In the genomic region with DNA sequence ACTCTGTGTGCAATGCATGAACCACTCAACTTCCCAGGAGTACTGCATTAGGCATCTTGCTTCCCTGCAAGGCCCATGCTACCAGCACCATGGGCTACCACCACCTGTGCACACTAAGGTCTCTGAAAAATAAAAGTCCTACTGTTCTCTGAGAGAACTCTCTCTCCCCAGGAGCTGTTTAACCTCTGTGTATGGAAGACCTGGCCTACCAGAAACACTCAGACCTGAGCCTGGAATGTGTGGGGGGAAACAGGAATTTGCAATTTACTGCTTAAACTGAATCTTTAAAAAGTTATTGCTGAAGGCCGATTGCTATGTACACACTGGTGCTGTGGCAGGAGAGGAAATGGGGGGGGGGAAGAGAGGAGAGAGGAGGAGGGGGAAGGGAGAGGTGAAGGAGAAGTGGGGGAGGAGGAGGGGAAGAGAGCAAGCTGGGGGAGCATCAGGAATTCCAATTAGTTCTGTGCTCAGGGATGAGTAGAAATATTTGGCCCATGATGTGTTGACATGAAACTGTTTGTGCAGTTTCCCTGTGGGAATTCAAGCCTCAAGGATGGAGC, we compare ENCODE assay signal across 12 mouse cellular contexts.
DNase-seq lines count a peak whose midpoint lies in the region; ATAC-seq lines count a peak whose summit lies in the region.
"Had no signal": no experiment of that assay in that cellular context is flagged by ENCODE, and none has a peak within 500 bp of the region (broad histone marks: within the 10 kb centered on the region; RNA-seq: fewer than 3 reads in every experiment).

No protein-coding gene starts in this region.

- no peak overlapping the region for H3K9ac ChIP-seq in kidney, embryonic 16.5 days (replicated peaks; ENCODE audit: low read length)
- no peak overlapping the region for H3K9ac ChIP-seq in limb, embryonic 13.5 days

- H3K36me3 ChIP-seq in kidney, embryonic 16.5 days (ENCODE audit: insufficient read depth, low read length): no peaks in the 10 kb centered on the region
- H3K36me3 ChIP-seq in limb, embryonic 13.5 days: no peaks in the 10 kb centered on the region

- H3K27me3 ChIP-seq in kidney, embryonic 16.5 days (ENCODE audit: insufficient read depth, low read length): no peaks in the 10 kb centered on the region
- H3K27me3 ChIP-seq in limb, embryonic 13.5 days: no peaks in the 10 kb centered on the region

- H3K4me1 ChIP-seq in kidney, embryonic 16.5 days (ENCODE audit: insufficient read depth, low read length): peaks cover 16% of the 10 kb centered on the region
- peaks cover 35% of the 10 kb centered on the region for H3K4me1 ChIP-seq in limb, embryonic 13.5 days

- no peak overlapping the region for H3K4me2 ChIP-seq in kidney, embryonic 16.5 days (replicated peaks; ENCODE audit: low read depth, low read length)
- no peak overlapping the region for H3K4me2 ChIP-seq in limb, embryonic 13.5 days (replicated peaks)

- 0% methylated on average over 1 of the region's 1 CpGs for WGBS in kidney, embryonic 16.5 days
- 0% methylated on average over 1 of the region's 1 CpGs for WGBS in limb, embryonic 13.5 days

- no peak for DNase-seq in kidney, adult 11 months
- peak; percentile 27 for DNase-seq in CD4-positive, CD25-positive, alpha-beta regulatory T cell, adult 2 months (ENCODE audit: low read depth, low spot score)
- DNase-seq in embryo, embryonic 10 days (ENCODE audit: low spot score): peak; percentile 45
- no peak for DNase-seq in T-cell, adult 2 months (ENCODE audit: low spot score)
- no peak for DNase-seq in cerebellum, postnatal 4 days (ENCODE audit: low spot score in 2 of 2)
- DNase-seq: cerebellum, postnatal 25 days; gastrocnemius, postnatal 10 days; lung, postnatal 10 days; spleen, adult 18-20 months; thymus, adult 18-20 months had no signal

- H3K27ac ChIP-seq in kidney, embryonic 16.5 days (ENCODE audit: low read length): peak overlapping the region; percentile 70
- H3K27ac ChIP-seq in limb, embryonic 13.5 days: peak overlapping the region; percentile 79

- peak; percentile 78 for ATAC-seq in kidney, embryonic 16.5 days (ENCODE audit: low FRiP score, low TSS enrichment)
- peak; percentile 74 for ATAC-seq in limb, embryonic 13.5 days (ENCODE audit: low FRiP score, low read depth)

- H3K9me3 ChIP-seq in kidney, embryonic 16.5 days (ENCODE audit: low read length): no peaks in the 10 kb centered on the region
- no peaks in the 10 kb centered on the region for H3K9me3 ChIP-seq in limb, embryonic 13.5 days

- H3K4me3 ChIP-seq in kidney, embryonic 16.5 days (ENCODE audit: low read length): no peak overlapping the region
- no peak overlapping the region for H3K4me3 ChIP-seq in limb, embryonic 13.5 days

Comparison
In these comparisons a context has a peak if more than half of its experiments do, and no peak if none do; other contexts are left out.
1. DNase-seq: peak in CD4-positive, CD25-positive, alpha-beta regulatory T cell, adult 2 months (single experiment) and embryo, embryonic 10 days (single experiment); none in kidney, adult 11 months (single experiment), T-cell, adult 2 months (single experiment) and cerebellum, postnatal 4 days (0 of 2).